Mouse (Mus musculus) bone marrow, adult 2 months (tissue): Measurements from ENCODE around the gene Ulk4.

Experiments used
- CTCF ChIP-seq: fragments of 200-500 bp; IDR thresholded peaks from 2 replicates; pipeline ENCODE4 v1.5.1; 2011; ENCODE audit warnings: low read length, control low read depth; ENCODE audit not compliant: control insufficient read depth, insufficient read depth
- POLR2A ChIP-seq: fragments of 200-500 bp; IDR thresholded peaks from 2 replicates; pipeline ENCODE4 v1.6.1; 2011; ENCODE audit warnings: low read depth, mild to moderate bottlenecking, control low read depth, low read length, borderline replicate concordance; ENCODE audit not compliant: control insufficient read depth

DNA sequence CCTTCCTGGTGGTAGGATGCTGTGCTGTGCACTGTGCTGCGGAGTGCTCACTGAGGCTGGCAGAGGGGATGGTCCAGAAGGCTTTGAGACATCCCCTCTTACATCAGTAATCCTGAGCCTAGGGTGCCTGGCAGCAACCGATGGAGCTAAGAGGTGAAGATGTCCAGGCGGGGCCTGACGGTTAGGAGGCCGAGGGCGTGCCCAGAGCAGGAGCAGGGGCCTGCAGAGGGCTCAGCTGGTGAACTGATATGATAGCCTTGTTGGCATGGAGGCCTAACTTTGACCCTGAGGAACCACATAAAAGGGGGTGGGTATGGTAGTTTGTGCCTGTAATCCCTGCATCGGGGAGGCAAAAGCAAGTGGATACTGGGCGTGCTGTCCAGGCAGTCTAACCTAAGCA lies 293.1 kb downstream of the Ulk4 start:
- TF ChIP-seq POLR2A, result no peak
- no peak for TF ChIP-seq CTCF
